Mouse (Mus musculus): ENCODE results near the gene Gm3854. TPM values are rescaled to one million over a fixed set of nuclear protein-coding genes. Genes with fewer than 3 reads are reported as not detected.
A peak's percentile ranks its signal among the peaks of the same experiment; 100 is the strongest.
"Not testable (repeated sequence)": the region's sequence is repeated elsewhere in the genome, so short reads cannot be mapped to it uniquely, and the experiment has no call there.

The Gm3854 gene
- 1.5 and 1.6 TPM in 2 replicates for polyA plus RNA-seq (2015; fragmentation: Nextera tagmentation; extraction: Ambion mirVana)

- H3K9ac ChIP-seq, result peak within 1 kb of the TSS; percentile 45
- H3K4me1 ChIP-seq, result peaks cover 4% of the 10 kb centered on the region; the same call in 1 of the 2 replicates
- no peak within 1 kb of the TSS for H3K27ac ChIP-seq
- no peaks in the 10 kb centered on the region for H3K36me3 ChIP-seq
- peak; percentile 89 for ATAC-seq (ENCODE audit: borderline replicate concordance, extremely low read depth, low FRiP score, low TSS enrichment)
- no peaks in the 10 kb centered on the region for H3K27me3 ChIP-seq
- peak within 1 kb of the TSS; percentile 60 for H3K4me3 ChIP-seq
- H3K9me3 ChIP-seq, result no peaks in the 10 kb centered on the region
- H3K4me2 ChIP-seq, result peak within 1 kb of the TSS; percentile 52
- under 1% methylated on average over 26 of the region's 26 CpGs for WGBS
These were observed at the start of gene Gm3854 for GRCm38 (mm10) chr7:6343501-6344071. Gene Gm3854 (plus strand): TSS chr7:6343759.

GRCm38 (mm10) chr7:6300796-6301195 is 42.8 kb upstream of the Gm3854 start:
- not testable (repeated sequence) for H3K9me3 ChIP-seq; H3K27ac ChIP-seq; H3K4me1 ChIP-seq; H3K9ac ChIP-seq; H3K27me3 ChIP-seq; H3K4me2 ChIP-seq; ATAC-seq (ENCODE audit: borderline replicate concordance, extremely low read depth, low FRiP score, low TSS enrichment); H3K4me3 ChIP-seq
- H3K36me3 ChIP-seq, result peaks cover 14% of the 10 kb centered on the region
- 60% methylated on average over 11 of the region's 11 CpGs for WGBS

- Histone ChIP-seq H3K9ac (peak overlapping the region; percentile 71), H3K4me3 (peak overlapping the region; percentile 59), H3K27me3 (no peaks in the 10 kb centered on the region), H3K27ac (peak overlapping the region; percentile 76), H3K4me1 (peaks cover 13% of the 10 kb centered on the region), H3K4me2 (peak overlapping the region; percentile 69), H3K9me3 (no peaks in the 10 kb centered on the region), H3K36me3 (no peaks in the 10 kb centered on the region)
- WGBS, result 10% methylated on average over 23 of the region's 23 CpGs
- ATAC-seq (ENCODE audit: borderline replicate concordance, extremely low read depth, low FRiP score, low TSS enrichment), result peak; percentile 78
These were observed 12.9 kb upstream of the Gm3854 start for GRCm38 (mm10) chr7:6330458-6331232.

GRCm38 (mm10) chr7:6331233-6331956 is 12.2 kb upstream of the Gm3854 start, which contains the start of gene Zfp583:
Gene Zfp583 (minus strand): TSS chr7:6331285.
- Histone ChIP-seq H3K4me2 (peak within 1 kb of the TSS; percentile 69), H3K4me1 (peaks cover 13% of the 10 kb centered on the region), H3K9ac (peak within 1 kb of the TSS; percentile 71), H3K27me3 (no peaks in the 10 kb centered on the region), H3K27ac (peak within 1 kb of the TSS; percentile 76), H3K4me3 (peak within 1 kb of the TSS; percentile 59), H3K36me3 (no peaks in the 10 kb centered on the region), H3K9me3 (no peaks in the 10 kb centered on the region)
- peak; percentile 94 for ATAC-seq (ENCODE audit: borderline replicate concordance, extremely low read depth, low FRiP score, low TSS enrichment)
- WGBS, result 5% methylated on average over 31 of the region's 31 CpGs

GRCm38 (mm10) chr7:6339865-6340264 is 3.7 kb upstream of the Gm3854 start:
- H3K9ac ChIP-seq, result no peak overlapping the region
- no peaks in the 10 kb centered on the region for H3K27me3 ChIP-seq
- H3K36me3 ChIP-seq, result no peaks in the 10 kb centered on the region
- no peak overlapping the region for H3K4me3 ChIP-seq
- no peak for ATAC-seq (ENCODE audit: borderline replicate concordance, extremely low read depth, low FRiP score, low TSS enrichment)
- H3K4me1 ChIP-seq, result peaks cover 4% of the 10 kb centered on the region; the same call in 1 of the 2 replicates
- H3K9me3 ChIP-seq, result no peaks in the 10 kb centered on the region
- no peak overlapping the region for H3K27ac ChIP-seq
- H3K4me2 ChIP-seq, result no peak overlapping the region
- 76% methylated on average over 5 of the region's 5 CpGs for WGBS

- Histone ChIP-seq H3K4me1 (peaks cover 4% of the 10 kb centered on the region; the same call in 1 of the 2 replicates), H3K4me2 (peak overlapping the region; percentile 52), H3K27ac (no peak overlapping the region), H3K4me3 (peak overlapping the region; percentile 60), H3K9ac (no peak overlapping the region), H3K36me3 (no peaks in the 10 kb centered on the region), H3K27me3 (no peaks in the 10 kb centered on the region), H3K9me3 (no peaks in the 10 kb centered on the region)
- WGBS, result 27% methylated on average over 10 of the region's 10 CpGs
- ATAC-seq (ENCODE audit: borderline replicate concordance, extremely low read depth, low FRiP score, low TSS enrichment), result peak; percentile 6; the same call in 1 of the 2 replicates
These were observed 565 bp downstream of the Gm3854 start for GRCm38 (mm10) chr7:6344124-6344523.

- Histone ChIP-seq H3K9me3 (no peaks in the 10 kb centered on the region), H3K27ac (no peak overlapping the region), H3K36me3 (no peaks in the 10 kb centered on the region), H3K27me3 (no peaks in the 10 kb centered on the region), H3K4me2 (no peak overlapping the region), H3K4me1 (peaks cover 5% of the 10 kb centered on the region; the same call in 1 of the 2 replicates), H3K9ac (no peak overlapping the region), H3K4me3 (no peak overlapping the region)
- 46% methylated on average over 2 of the region's 2 CpGs for WGBS
- ATAC-seq (ENCODE audit: borderline replicate concordance, extremely low read depth, low FRiP score, low TSS enrichment), result no peak
These were observed 14.6 kb downstream of the Gm3854 start for GRCm38 (mm10) chr7:6358121-6358520.

GRCm38 (mm10) chr7:6358937-6359590 is 15.5 kb downstream of the Gm3854 start:
- Histone ChIP-seq H3K9ac (no peak overlapping the region), H3K4me2 (no peak overlapping the region), H3K4me1 (peaks cover 5% of the 10 kb centered on the region; the same call in 1 of the 2 replicates), H3K36me3 (no peaks in the 10 kb centered on the region), H3K27ac (no peak overlapping the region), H3K4me3 (no peak overlapping the region), H3K27me3 (no peaks in the 10 kb centered on the region), H3K9me3 (no peaks in the 10 kb centered on the region)
- no peak for ATAC-seq (ENCODE audit: borderline replicate concordance, extremely low read depth, low FRiP score, low TSS enrichment)
- 52% methylated on average over 10 of the region's 10 CpGs for WGBS

- H3K4me2 ChIP-seq, result no peak overlapping the region
- H3K27me3 ChIP-seq, result no peaks in the 10 kb centered on the region
- peaks cover 5% of the 10 kb centered on the region; the same call in 1 of the 2 replicates for H3K4me1 ChIP-seq
- H3K36me3 ChIP-seq, result no peaks in the 10 kb centered on the region
- H3K9me3 ChIP-seq, result no peaks in the 10 kb centered on the region
- 21% methylated on average over 9 of the region's 9 CpGs for WGBS
- no peak overlapping the region for H3K27ac ChIP-seq
- ATAC-seq (ENCODE audit: borderline replicate concordance, extremely low read depth, low FRiP score, low TSS enrichment), result no peak
- no peak overlapping the region for H3K9ac ChIP-seq
- no peak overlapping the region for H3K4me3 ChIP-seq
These were observed 17.0 kb downstream of the Gm3854 start for GRCm38 (mm10) chr7:6360477-6361060.

GRCm38 (mm10) chr7:6361756-6362155 is 18.2 kb downstream of the Gm3854 start:
- no peaks in the 10 kb centered on the region for H3K27me3 ChIP-seq
- peak overlapping the region; percentile 95 for H3K27ac ChIP-seq
- no peak for ATAC-seq (ENCODE audit: borderline replicate concordance, extremely low read depth, low FRiP score, low TSS enrichment)
- WGBS, result 22% methylated on average over 7 of the region's 7 CpGs
- peaks cover 5% of the 10 kb centered on the region; the same call in 1 of the 2 replicates for H3K4me1 ChIP-seq
- H3K9ac ChIP-seq, result peak overlapping the region; percentile 52
- peak overlapping the region; percentile 66 for H3K4me3 ChIP-seq
- no peaks in the 10 kb centered on the region for H3K9me3 ChIP-seq
- H3K4me2 ChIP-seq, result peak overlapping the region; percentile 78
- H3K36me3 ChIP-seq, result no peaks in the 10 kb centered on the region

Measured in lung, embryonic 15.5 days (tissue).